Mouse (Mus musculus) layer of hippocampus, adult 11-12 months (tissue): ENCODE data around the gene Gng12.
"Not testable (repeated sequence)": the region's sequence is repeated elsewhere in the genome, so short reads cannot be mapped to it uniquely, and the experiment has no call there.

Source experiments
- DNase-seq: peaks from one replicate; pipeline ENCODE4 v3.0.0; 2022; ENCODE audit warnings: low spot score

The Gng12 gene

GRCm38 (mm10) chr6:66896119-66896920 lies at the start of gene Gng12:
Gng12 (plus strand) TSS chr6:66896397.
- DNase-seq: peak; percentile 84

- DNase-seq: no peak
These were observed 47.3 kb upstream of the Gng12 start for GRCm38 (mm10) chr6:66848936-66849335.

- no peak for DNase-seq
These were observed 40.0 kb upstream of the Gng12 start for GRCm38 (mm10) chr6:66856236-66856635.

- DNase-seq: no peak
These were observed 37.8 kb upstream of the Gng12 start for GRCm38 (mm10) chr6:66858356-66858755.

GRCm38 (mm10) chr6:66859391-66859790 lies 36.8 kb upstream of the Gng12 start:
- no peak for DNase-seq

- DNase-seq: no peak
These were observed 31.7 kb upstream of the Gng12 start for GRCm38 (mm10) chr6:66864463-66864862.

GRCm38 (mm10) chr6:66866295-66866694 lies 29.9 kb upstream of the Gng12 start:
- no peak for DNase-seq

- not testable (repeated sequence) for DNase-seq
These were observed 19.1 kb upstream of the Gng12 start for GRCm38 (mm10) chr6:66877048-66877447.

GRCm38 (mm10) chr6:66890349-66891158 lies 5.6 kb upstream of the Gng12 start:
- no peak for DNase-seq

GRCm38 (mm10) chr6:66893950-66894349 lies 2.2 kb upstream of the Gng12 start:
- no peak for DNase-seq

GRCm38 (mm10) chr6:66894999-66895398 lies 1.2 kb upstream of the Gng12 start:
- DNase-seq: no peak

GRCm38 (mm10) chr6:66896921-66897645 lies 886 bp downstream of the Gng12 start:
- no peak for DNase-seq

- DNase-seq: no peak
These were observed 1.8 kb downstream of the Gng12 start for GRCm38 (mm10) chr6:66897994-66898393.

GRCm38 (mm10) chr6:66901926-66902325 lies 5.7 kb downstream of the Gng12 start:
- no peak for DNase-seq

GRCm38 (mm10) chr6:66903206-66903605 lies 7.0 kb downstream of the Gng12 start:
- DNase-seq: no peak

GRCm38 (mm10) chr6:66903720-66904119 lies 7.5 kb downstream of the Gng12 start:
- no peak for DNase-seq

- no peak for DNase-seq
These were observed 10.0 kb downstream of the Gng12 start for GRCm38 (mm10) chr6:66906244-66906643.

GRCm38 (mm10) chr6:66908327-66908973 lies 12.3 kb downstream of the Gng12 start:
- DNase-seq: no peak

- no peak for DNase-seq
These were observed 14.6 kb downstream of the Gng12 start for GRCm38 (mm10) chr6:66910493-66911435.

- DNase-seq: no peak
These were observed 17.2 kb downstream of the Gng12 start for GRCm38 (mm10) chr6:66913355-66913754.

- DNase-seq: no peak
These were observed 19.4 kb downstream of the Gng12 start for GRCm38 (mm10) chr6:66915592-66915991.
